Mouse (Mus musculus) small intestine, adult 2 months (tissue): ENCODE data around the gene Usp7. TPM values are rescaled to one million over a fixed set of nuclear protein-coding genes. Genes with fewer than 3 reads are reported as not detected.

Experiments used
- H3K27ac ChIP-seq: fragments of 200-500 bp; 2 replicates; pipeline ENCODE4 v1.5.1; 2012; ENCODE audit warnings: low read depth, low read length, control low read depth, inconsistent platforms; ENCODE audit not compliant: insufficient read depth
- H3K27me3 ChIP-seq: fragments of 200-500 bp; 2 replicates; pipeline ENCODE4 v1.6.1; 2012; ENCODE audit warnings: mild to moderate bottlenecking, moderate library complexity, low read length, inconsistent platforms; ENCODE audit not compliant: control insufficient read depth, insufficient read depth
- H3K36me3 ChIP-seq: fragments of 200-500 bp; 2 replicates; pipeline ENCODE4 v1.6.1; 2012; ENCODE audit warnings: mild to moderate bottlenecking, low read length, control low read depth, inconsistent platforms; ENCODE audit not compliant: control insufficient read depth, insufficient read depth
- H3K4me1 ChIP-seq: fragments of 200-500 bp; 2 replicates; pipeline ENCODE4 v1.6.1; 2012; ENCODE audit warnings: low read length, inconsistent platforms, mixed read lengths; ENCODE audit not compliant: control insufficient read depth, insufficient read depth, insufficient read length
- H3K4me3 ChIP-seq: fragments of 200-500 bp; 2 replicates; pipeline ENCODE4 v1.5.1; 2012; ENCODE audit warnings: low read depth, mild to moderate bottlenecking, control low read depth, inconsistent platforms, low read length, moderate library complexity
- CTCF ChIP-seq: fragments of 200-500 bp; IDR thresholded peaks from 2 replicates; pipeline ENCODE4 v1.5.1; 2012; ENCODE audit warnings: low read depth, mild to moderate bottlenecking, control low read depth, inconsistent platforms, low read length, moderate library complexity, mixed read lengths; ENCODE audit not compliant: insufficient replicate concordance, insufficient read length; ENCODE audit errors: extremely low read depth
- POLR2A ChIP-seq: fragments of 200-500 bp; IDR thresholded peaks from 2 replicates; pipeline ENCODE4 v1.6.1; 2012; ENCODE audit warnings: low read depth, mild to moderate bottlenecking, control low read depth, inconsistent platforms, low read length, moderate library complexity
- WGBS: fragments of 180-500 bp; shearing (Covaris S2); methylation state at CpG from one replicate; pipeline ENCODE4 v1.1.7; 2018; 5-methylcytosine and 5-hydroxymethylcytosine counted together
- polyA plus RNA-seq: library from polyadenylated mRNA; depleted of rRNA; stranded (reverse); fragments of >200 nt; gene quantifications from 2 replicates; pipeline ENCODE4 v1.2.3, GENCODE M21; 2012

Gene Usp7
- polyA plus RNA-seq, 1 experiment, result 11.1 TPM

GRCm38 (mm10) chr16:8680470-8680869 is 111.6 kb downstream of the Usp7 start, which contains the start of gene Gm5767:
TSS of gene Gm5767 (plus strand) at chr16:8680770.
- WGBS, result 85% methylated on average over 5 of the region's 5 CpGs
- Histone ChIP-seq H3K4me1 (peaks cover 13% of the 10 kb centered on the region; the same call in 1 of the 2 replicates), H3K36me3 (no peaks in the 10 kb centered on the region), H3K27ac (no peak within 1 kb of the TSS), H3K27me3 (no peaks in the 10 kb centered on the region), H3K4me3 (no peak within 1 kb of the TSS)
- TF ChIP-seq POLR2A (no peak), CTCF (no peak)

GRCm38 (mm10) chr16:8679780-8680179 is 112.3 kb downstream of the Usp7 start:
- peaks cover 13% of the 10 kb centered on the region; the same call in 1 of the 2 replicates for H3K4me1 ChIP-seq
- 56% methylated on average over 3 of the region's 3 CpGs for WGBS
- TF ChIP-seq CTCF (no peak), POLR2A (no peak)
- no peak overlapping the region for H3K27ac ChIP-seq
- no peaks in the 10 kb centered on the region for H3K27me3 ChIP-seq
- H3K4me3 ChIP-seq, result no peak overlapping the region
- H3K36me3 ChIP-seq, result no peaks in the 10 kb centered on the region

GRCm38 (mm10) chr16:8678676-8679075 is 113.4 kb downstream of the Usp7 start:
- Histone ChIP-seq H3K36me3 (no peaks in the 10 kb centered on the region), H3K27me3 (no peaks in the 10 kb centered on the region), H3K4me1 (peaks cover 13% of the 10 kb centered on the region; the same call in 1 of the 2 replicates), H3K4me3 (no peak overlapping the region), H3K27ac (no peak overlapping the region)
- WGBS, result 34% methylated on average over 4 of the region's 4 CpGs
- TF ChIP-seq POLR2A, result no peak
- TF ChIP-seq CTCF, result no peak

- WGBS, result 23% methylated on average over 5 of the region's 5 CpGs
- TF ChIP-seq CTCF (no peak), POLR2A (no peak)
- no peak overlapping the region for H3K4me3 ChIP-seq
- H3K36me3 ChIP-seq, result no peaks in the 10 kb centered on the region
- no peaks in the 10 kb centered on the region for H3K27me3 ChIP-seq
- peaks cover 13% of the 10 kb centered on the region; the same call in 1 of the 2 replicates for H3K4me1 ChIP-seq
- H3K27ac ChIP-seq, result peak overlapping the region; percentile 17; the same call in 1 of the 2 replicates
Measured at GRCm38 (mm10) chr16:8678035-8678434, 114.1 kb downstream of the Usp7 start.

- WGBS, result 55% methylated on average over 4 of the region's 4 CpGs
- Histone ChIP-seq H3K36me3 (no peaks in the 10 kb centered on the region), H3K4me3 (no peak overlapping the region), H3K27ac (no peak overlapping the region), H3K27me3 (no peaks in the 10 kb centered on the region), H3K4me1 (peaks cover 13% of the 10 kb centered on the region; the same call in 1 of the 2 replicates)
- no peak for TF ChIP-seq POLR2A
- TF ChIP-seq CTCF, result peak; percentile 65; the same call in 1 of the 2 replicates
Measured at GRCm38 (mm10) chr16:8676800-8677199, 115.3 kb downstream of the Usp7 start.

GRCm38 (mm10) chr16:8676228-8676627 is 115.9 kb downstream of the Usp7 start:
- H3K36me3 ChIP-seq, result no peaks in the 10 kb centered on the region
- H3K4me1 ChIP-seq, result peaks cover 13% of the 10 kb centered on the region; the same call in 1 of the 2 replicates
- 82% methylated on average over 2 of the region's 2 CpGs for WGBS
- H3K4me3 ChIP-seq, result no peak overlapping the region
- no peaks in the 10 kb centered on the region for H3K27me3 ChIP-seq
- TF ChIP-seq CTCF, result no peak
- no peak for TF ChIP-seq POLR2A
- H3K27ac ChIP-seq, result no peak overlapping the region

GRCm38 (mm10) chr16:8675559-8675958 is 116.5 kb downstream of the Usp7 start:
- no peak for TF ChIP-seq CTCF

More at GRCm38 (mm10) chr16:8675559-8675958, 116.5 kb downstream of the Usp7 start:
- 35% methylated on average over 8 of the region's 8 CpGs for WGBS
- Histone ChIP-seq H3K4me3 (no peak overlapping the region), H3K4me1 (peaks cover 14% of the 10 kb centered on the region; the same call in 1 of the 2 replicates), H3K27me3 (no peaks in the 10 kb centered on the region), H3K36me3 (no peaks in the 10 kb centered on the region), H3K27ac (no peak overlapping the region)
